ENCODE assay signal across 8 mouse cellular contexts in the genomic region with DNA sequence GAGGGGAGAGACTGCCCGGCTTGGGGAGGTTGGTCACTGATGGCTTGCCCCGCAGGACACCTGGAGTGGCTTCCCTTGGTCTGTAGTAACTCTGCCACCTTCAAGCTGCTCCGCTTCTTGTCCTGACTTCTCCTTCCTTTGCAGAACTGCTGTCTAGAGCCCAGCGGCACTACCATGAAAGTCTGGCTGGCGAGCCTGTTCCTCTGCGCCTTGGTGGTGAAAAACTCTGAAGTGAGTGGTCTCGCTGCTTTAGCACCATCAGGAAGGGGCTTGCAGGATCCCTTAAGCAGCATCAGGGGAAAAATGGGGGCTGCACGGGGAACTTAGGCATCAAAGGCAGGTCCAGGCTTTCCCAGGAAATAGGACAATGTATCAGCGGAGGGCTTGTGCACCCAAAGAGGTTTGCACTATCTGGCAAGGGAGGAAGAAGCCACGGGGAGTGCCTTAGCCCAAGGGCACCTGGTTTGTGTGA. TPM values are rescaled to one million over a fixed set of nuclear protein-coding genes. Genes with fewer than 3 reads are reported as not detected.
DNase-seq lines count a peak whose midpoint lies in the region; ATAC-seq and TF ChIP-seq lines count a peak whose summit lies in the region.

No protein-coding gene starts in this region.

- peak overlapping the region; percentile 23; the same call in 1 of the 2 replicates for H3K9ac ChIP-seq in lung, postnatal 0 days (replicated peaks; ENCODE audit: low read depth)
- peak overlapping the region; percentile 77 for H3K9ac ChIP-seq in midbrain, embryonic 11.5 days (ENCODE audit: low read length)

- peak overlapping the region; percentile 73 for H3K4me2 ChIP-seq in lung, postnatal 0 days (replicated peaks; ENCODE audit: low read depth, low read length)
- peak overlapping the region; percentile 83 for H3K4me2 ChIP-seq in midbrain, embryonic 11.5 days

- no peaks in the 10 kb centered on the region for H3K9me3 ChIP-seq in lung, postnatal 0 days (ENCODE audit: low read length)
- no peaks in the 10 kb centered on the region for H3K9me3 ChIP-seq in midbrain, embryonic 11.5 days (ENCODE audit: control insufficient read depth, low read length)

- TF ChIP-seq EP300 in lung, postnatal 0 days (IDR thresholded peaks at IDR 0.05) = no peak

- H3K36me3 ChIP-seq in lung, postnatal 0 days (ENCODE audit: insufficient read depth, low read length) = no peaks in the 10 kb centered on the region
- H3K36me3 ChIP-seq in midbrain, embryonic 11.5 days (ENCODE audit: control insufficient read depth, insufficient read depth, low read length) = no peaks in the 10 kb centered on the region; the same call in 1 of the 2 replicates

- H3K27me3 ChIP-seq in lung, postnatal 0 days (replicated peaks; ENCODE audit: insufficient read depth, low read length) = no peaks in the 10 kb centered on the region
- H3K27me3 ChIP-seq in midbrain, embryonic 11.5 days (ENCODE audit: control insufficient read depth, insufficient read depth, low read length) = peaks cover 6% of the 10 kb centered on the region; the same call in 1 of the 2 replicates

- peaks cover 9% of the 10 kb centered on the region; the same call in 1 of the 2 replicates for H3K4me1 ChIP-seq in lung, postnatal 0 days (ENCODE audit: insufficient read depth, low read depth, low read length)
- H3K4me1 ChIP-seq in embryonic fibroblast, embryonic 13.5 days (ENCODE audit: control insufficient read depth, insufficient read depth, low read length) = peaks cover 13% of the 10 kb centered on the region
- H3K4me1 ChIP-seq in midbrain, embryonic 11.5 days (ENCODE audit: control insufficient read depth, insufficient read depth, low read length) = no peaks in the 10 kb centered on the region

- TF ChIP-seq CTCF in lung, postnatal 0 days (IDR thresholded peaks at IDR 0.05) = no peak
- no peak for TF ChIP-seq CTCF in embryonic fibroblast, embryonic 13.5 days (IDR thresholded peaks at IDR 0.05; ENCODE audit: borderline replicate concordance, insufficient read depth, low read length)

- intact Hi-C loops in left cerebral cortex, postnatal 36 days (cut with DNase I) = no loop called here
- intact Hi-C loops in left cerebral cortex, postnatal 14 days (cut with DNase I) = no loop called here

- no peak for TF ChIP-seq POLR2A in embryonic fibroblast, embryonic 13.5 days (IDR thresholded peaks at IDR 0.05; ENCODE audit: low read depth, low read length)

- no peak overlapping the region for H3K27ac ChIP-seq in lung, postnatal 0 days (ENCODE audit: low read length)
- 0 out of 2 replicates have a peak overlapping the region, but pooled peaks have one; percentile 10 for H3K27ac ChIP-seq in embryonic fibroblast, embryonic 13.5 days (ENCODE audit: insufficient read depth, low read length)
- no peak overlapping the region for H3K27ac ChIP-seq in midbrain, embryonic 11.5 days (ENCODE audit: low read depth, low read length)

- DNase-seq in lung, postnatal 0 days (ENCODE audit: low spot score) = no peak
- no peak for DNase-seq in lung, postnatal 10 days
- DNase-seq in induced T-regulatory cell, adult 2 months (ENCODE audit: low read depth) = peak; percentile 21
- no peak for DNase-seq in midbrain, embryonic 11.5 days (ENCODE audit: low spot score, missing footprints)
- DNase-seq in left cerebral cortex, postnatal 36 days (ENCODE audit: low spot score in 2 of 2) = no peak
- DNase-seq in left cerebral cortex, postnatal 14 days (ENCODE audit: low spot score in 2 of 2) = no peak
- DNase-seq in left cerebral cortex, adult 18-20 months (ENCODE audit: low spot score in 2 of 2) = no peak

- peak overlapping the region; percentile 34 for H3K4me3 ChIP-seq in lung, postnatal 0 days (ENCODE audit: low read depth, low read length)
- peak overlapping the region; percentile 65 for H3K4me3 ChIP-seq in embryonic fibroblast, embryonic 13.5 days (ENCODE audit: insufficient read depth, low read length)
- H3K4me3 ChIP-seq in midbrain, embryonic 11.5 days (ENCODE audit: low read depth, low read length) = peak overlapping the region; percentile 52

- WGBS in lung, postnatal 0 days = 5% methylated on average over 10 of the region's 10 CpGs
- 4% methylated on average over 10 of the region's 10 CpGs for WGBS in midbrain, embryonic 11.5 days

- 0 out of 2 replicates have a peak, but pooled peaks have one; percentile 23 for ATAC-seq in lung, postnatal 0 days
- no peak for ATAC-seq in midbrain, embryonic 11.5 days (ENCODE audit: low FRiP score)

RNA-seq across cellular contexts. Expression of gene Plau, which starts 0.5 kb away (rescaled TPM):
- 1.0 and 1.7 TPM in 2 replicates for polyA plus RNA-seq in lung, postnatal 0 days (2015; fragmentation: Nextera tagmentation; extraction: Ambion mirVana)
- polyA plus RNA-seq in embryonic fibroblast, embryonic 13.5 days (2011; ENCODE audit: insufficient read length, low read depth, missing spikeins) = 75.9 and 142 TPM in 2 replicates
- 0.22 and 0.40 TPM in 2 replicates for polyA plus RNA-seq in midbrain, embryonic 11.5 days (2014; fragmentation: Nextera tagmentation; extraction: Ambion mirVana)
- total RNA-seq in left cerebral cortex, postnatal 36 days (2021) = 1 to 10 TPM; 6.0 to 8.3 TPM
- total RNA-seq in left cerebral cortex, postnatal 14 days (2021) = 1 to 10 TPM; 7.4 to 7.7 TPM
- 1 to 10 TPM; 7.7 to 8.2 TPM for total RNA-seq in left cerebral cortex, adult 18-20 months (2021)

RNA-seq across cellular contexts. Expression of gene Camk2g, which starts 43.1 kb away (rescaled TPM):
- 36.6 and 40.2 TPM in 2 replicates for polyA plus RNA-seq in lung, postnatal 0 days (2015; fragmentation: Nextera tagmentation; extraction: Ambion mirVana)
- polyA plus RNA-seq in embryonic fibroblast, embryonic 13.5 days (2011; ENCODE audit: insufficient read length, low read depth, missing spikeins) = 105 and 138 TPM in 2 replicates
- polyA plus RNA-seq in midbrain, embryonic 11.5 days (2014; fragmentation: Nextera tagmentation; extraction: Ambion mirVana) = 35.9 and 39.5 TPM in 2 replicates
- total RNA-seq in left cerebral cortex, postnatal 36 days (2021) = 100 to 1,000 TPM; 322 to 378 TPM
- total RNA-seq in left cerebral cortex, postnatal 14 days (2021) = 100 to 1,000 TPM; 305 to 316 TPM
- total RNA-seq in left cerebral cortex, adult 18-20 months (2021) = 100 to 1,000 TPM; 315 to 361 TPM
